Mouse (Mus musculus) forebrain, postnatal 0 days (tissue): Measurements from ENCODE around the gene Rela. TPM values are rescaled to one million over a fixed set of nuclear protein-coding genes. Genes with fewer than 3 reads are reported as not detected.

Source experiments
- ATAC-seq: fragments of 200-750 bp; cut with Nextera tagmentation; 2 replicates; pipeline ENCODE4 v1.8.0; 2017; ENCODE audit warnings: mild to moderate bottlenecking, moderate library complexity
- DNase-seq: peaks from one replicate; pipeline ENCODE4 v3.0.0-alpha.2; 2015
- H3K27ac ChIP-seq: fragments of 300-500 bp; sonication (generic); 2 replicates; pipeline ENCODE4 v1.5.1; 2014; ENCODE audit warnings: low read depth, mild to moderate bottlenecking, antibody characterized with exemption, low read length, moderate library complexity, mixed read lengths
- H3K27me3 ChIP-seq: fragments of 300-500 bp; sonication (generic); 2 replicates; pipeline ENCODE4 v1.6.1; 2014; ENCODE audit warnings: mild to moderate bottlenecking, low read length, mixed read lengths; ENCODE audit not compliant: insufficient read depth
- H3K36me3 ChIP-seq: fragments of 300-500 bp; sonication (generic); 2 replicates; pipeline ENCODE4 v1.6.1; 2014; ENCODE audit warnings: mild to moderate bottlenecking, moderate library complexity; ENCODE audit not compliant: insufficient read depth
- H3K4me1 ChIP-seq: fragments of 300-500 bp; sonication (generic); 2 replicates; pipeline ENCODE4 v1.6.1; 2014; ENCODE audit warnings: antibody characterized with exemption; ENCODE audit not compliant: insufficient read depth
- H3K4me2 ChIP-seq: fragments of 300-500 bp; sonication (generic); 2 replicates; pipeline ENCODE4 v1.6.1; 2014; ENCODE audit warnings: low read depth, mild to moderate bottlenecking, moderate library complexity
- H3K4me3 ChIP-seq: fragments of 300-500 bp; sonication (generic); 2 replicates; pipeline ENCODE4 v1.5.1; 2014; ENCODE audit warnings: low read depth, low read length, mixed read lengths
- H3K9ac ChIP-seq: fragments of 300-500 bp; sonication (generic); 2 replicates; pipeline ENCODE4 v1.6.1; 2014; ENCODE audit warnings: mild to moderate bottlenecking
- H3K9me3 ChIP-seq: fragments of 300-500 bp; sonication (generic); 2 replicates; pipeline ENCODE4 v1.6.1; 2016; ENCODE audit warnings: low read length
- CTCF ChIP-seq: sonication (generic); IDR thresholded peaks from 2 replicates; pipeline ENCODE4 v1.5.1; 2016; ENCODE audit warnings: antibody characterized with exemption, control low read depth, low read depth
- WGBS: fragments of 180-500 bp; shearing (Covaris S2); extraction: QIAGEN DNeasy Blood & Tissue Kit; methylation state at CpG from one replicate; pipeline ENCODE4 v1.1.7; 2014; 5-methylcytosine and 5-hydroxymethylcytosine counted together
- polyA plus RNA-seq: library from polyadenylated mRNA; unstranded; fragments of >200 nt; fragmentation: Nextera tagmentation; extraction: Ambion mirVana; gene quantifications from 2 replicates; pipeline ENCODE4 v1.2.1, GENCODE M21; 2015
- total RNA-seq: library from RNA; depleted of rRNA; stranded (reverse); fragments of >200 nt; gene quantifications from 2 replicates; pipeline ENCODE4 v1.2.3, GENCODE M21; 2014

Rela gene
- total and polyA plus RNA-seq, 2 experiments from 2014 or later = 32.3 to 34.8 TPM

DNA sequence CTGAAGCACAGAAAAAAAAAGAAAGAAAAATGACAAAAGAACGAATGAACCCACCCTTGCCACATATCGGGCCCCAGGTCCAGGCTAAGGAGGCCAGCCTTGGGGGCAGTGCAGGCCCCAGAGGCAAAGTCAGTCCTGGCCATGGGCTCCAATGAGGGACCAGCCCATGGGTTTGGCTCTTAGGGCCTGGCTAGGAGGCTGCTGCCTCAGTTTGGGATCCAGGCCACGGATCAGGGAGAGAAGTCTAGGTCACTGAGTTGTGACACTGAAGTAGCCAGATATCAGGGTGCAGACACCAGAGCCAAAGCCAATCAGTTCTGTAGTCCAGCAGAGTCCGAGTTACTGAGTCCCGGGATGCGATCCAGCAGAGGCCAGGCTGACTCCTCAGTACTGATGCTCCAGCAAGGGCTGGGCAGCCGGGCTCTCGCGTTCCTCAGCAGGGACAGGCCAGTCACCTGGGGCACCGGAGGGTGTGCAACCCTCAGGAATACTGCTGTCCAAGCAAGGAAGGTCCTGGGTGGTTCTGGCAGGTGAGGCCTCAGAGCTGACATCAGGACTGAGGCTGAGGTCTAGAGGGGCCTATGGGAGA is 27.5 kb downstream of the Rela start:
- H3K9ac ChIP-seq = no peak overlapping the region
- no peaks in the 10 kb centered on the region for H3K27me3 ChIP-seq
- no peak overlapping the region for H3K4me2 ChIP-seq
- DNase-seq = no peak
- 92% methylated on average over 10 of the region's 10 CpGs for WGBS
- peaks cover 53% of the 10 kb centered on the region for H3K36me3 ChIP-seq
- H3K9me3 ChIP-seq = no peaks in the 10 kb centered on the region
- no peak for TF ChIP-seq CTCF
- H3K4me1 ChIP-seq = peaks cover 5% of the 10 kb centered on the region; the same call in 1 of the 2 replicates
- no peak overlapping the region for H3K27ac ChIP-seq
- ATAC-seq = no peak
- no peak overlapping the region for H3K4me3 ChIP-seq

GRCm38 (mm10) chr19:5665465-5665864 is 28.2 kb downstream of the Rela start:
- Histone ChIP-seq H3K9me3 (no peaks in the 10 kb centered on the region), H3K9ac (no peak overlapping the region), H3K4me1 (peaks cover 5% of the 10 kb centered on the region; the same call in 1 of the 2 replicates), H3K4me2 (no peak overlapping the region), H3K27me3 (no peaks in the 10 kb centered on the region), H3K4me3 (no peak overlapping the region), H3K27ac (no peak overlapping the region), H3K36me3 (peaks cover 53% of the 10 kb centered on the region)
- ATAC-seq = no peak
- 93% methylated on average over 15 of the region's 15 CpGs for WGBS
- no peak for TF ChIP-seq CTCF
- DNase-seq = no peak

DNA sequence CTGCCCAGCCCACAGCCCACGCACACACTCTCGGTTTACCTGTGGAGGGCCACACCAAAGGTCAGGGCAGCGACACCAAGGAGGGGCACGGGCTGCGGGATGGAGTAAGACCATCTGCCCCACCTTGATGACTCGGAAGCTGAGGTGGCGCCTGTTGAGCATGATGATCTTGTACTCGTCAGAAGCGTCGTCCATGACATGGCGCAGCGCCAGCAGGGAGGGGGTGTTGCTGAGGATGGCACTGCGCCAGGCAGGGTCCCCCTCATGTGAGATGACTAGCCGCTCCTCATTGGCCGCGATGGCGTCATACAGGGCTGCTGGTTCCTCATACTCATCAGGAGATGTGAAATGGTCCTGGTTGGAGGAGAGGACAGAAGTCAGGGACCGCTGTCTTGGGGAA is 29.1 kb downstream of the Rela start:
- no peak overlapping the region for H3K27ac ChIP-seq
- H3K9ac ChIP-seq = no peak overlapping the region
- no peak overlapping the region for H3K4me3 ChIP-seq
- ATAC-seq (no peak), DNase-seq (peak; percentile 5)
- H3K9me3 ChIP-seq = no peaks in the 10 kb centered on the region
- H3K27me3 ChIP-seq = no peaks in the 10 kb centered on the region
- H3K4me2 ChIP-seq = no peak overlapping the region
- TF ChIP-seq CTCF = no peak
- H3K4me1 ChIP-seq = peaks cover 5% of the 10 kb centered on the region; the same call in 1 of the 2 replicates
- peaks cover 57% of the 10 kb centered on the region for H3K36me3 ChIP-seq
- WGBS = 88% methylated on average over 18 of the region's 18 CpGs

GRCm38 (mm10) chr19:5668372-5668771 is 31.1 kb downstream of the Rela start:
- no peak overlapping the region for H3K27ac ChIP-seq
- H3K4me3 ChIP-seq = no peak overlapping the region
- ATAC-seq (no peak), DNase-seq (no peak)
- no peak overlapping the region for H3K9ac ChIP-seq
- whole genome bisulfite sequencing = 94% methylated on average over 4 of the region's 4 CpGs
- H3K4me2 ChIP-seq = no peak overlapping the region
- no peaks in the 10 kb centered on the region for H3K9me3 ChIP-seq
- no peaks in the 10 kb centered on the region for H3K27me3 ChIP-seq
- peaks cover 5% of the 10 kb centered on the region; the same call in 1 of the 2 replicates for H3K4me1 ChIP-seq
- TF ChIP-seq CTCF = no peak
- peaks cover 74% of the 10 kb centered on the region for H3K36me3 ChIP-seq

DNA sequence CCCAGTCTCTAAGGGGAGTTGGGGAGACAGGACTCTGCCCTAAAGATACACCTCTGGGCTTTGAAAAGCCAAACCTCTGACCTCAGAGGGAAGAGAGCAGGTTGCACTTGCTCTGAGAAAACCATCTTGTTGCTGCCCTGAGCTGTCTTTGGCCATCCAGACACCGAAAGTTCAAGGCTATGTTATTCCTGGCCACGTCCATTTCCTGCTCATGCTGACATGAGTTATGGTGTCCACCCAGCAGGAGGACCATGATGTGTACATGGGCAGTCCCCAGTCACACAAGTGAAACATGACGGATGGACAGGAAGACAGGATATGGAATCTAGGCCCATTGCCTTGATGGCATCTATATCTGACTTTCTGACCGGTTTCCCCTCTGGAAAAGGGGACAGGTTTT is 43.1 kb downstream of the Rela start:
- Histone ChIP-seq H3K9ac (no peak overlapping the region), H3K27me3 (no peaks in the 10 kb centered on the region), H3K4me1 (no peaks in the 10 kb centered on the region), H3K9me3 (no peaks in the 10 kb centered on the region), H3K4me2 (no peak overlapping the region), H3K27ac (no peak overlapping the region), H3K4me3 (no peak overlapping the region), H3K36me3 (peaks cover 93% of the 10 kb centered on the region)
- WGBS = 89% methylated on average over 4 of the region's 4 CpGs
- ATAC-seq = no peak
- no peak for TF ChIP-seq CTCF
- no peak for DNase-seq

GRCm38 (mm10) chr19:5684236-5684635 is 47.0 kb downstream of the Rela start:
- Histone ChIP-seq H3K4me3 (no peak overlapping the region), H3K36me3 (peaks cover 73% of the 10 kb centered on the region), H3K27me3 (no peaks in the 10 kb centered on the region), H3K9ac (no peak overlapping the region), H3K27ac (no peak overlapping the region), H3K4me1 (peaks cover 6% of the 10 kb centered on the region; the same call in 1 of the 2 replicates), H3K4me2 (no peak overlapping the region), H3K9me3 (no peaks in the 10 kb centered on the region)
- 92% methylated on average over 12 of the region's 12 CpGs for WGBS
- DNase-seq = no peak
- ATAC-seq = no peak
- TF ChIP-seq CTCF = no peak

- Histone ChIP-seq H3K4me2 (no peak overlapping the region), H3K27ac (no peak overlapping the region), H3K36me3 (peaks cover 65% of the 10 kb centered on the region), H3K9ac (no peak overlapping the region), H3K27me3 (no peaks in the 10 kb centered on the region), H3K9me3 (no peaks in the 10 kb centered on the region), H3K4me1 (peaks cover 10% of the 10 kb centered on the region), H3K4me3 (no peak overlapping the region)
- 87% methylated on average over 13 of the region's 13 CpGs for WGBS
- DNase-seq (no peak), ATAC-seq (no peak)
- TF ChIP-seq CTCF = no peak
Observed at GRCm38 (mm10) chr19:5684985-5685384, 47.7 kb downstream of the Rela start.
